Mouse (Mus musculus) embryonic facial prominence, embryonic 11.5 days (tissue): ENCODE results near the gene Cdc42ep1. TPM values are rescaled to one million over a fixed set of nuclear protein-coding genes. Genes with fewer than 3 reads are reported as not detected.
A peak's percentile ranks its signal among the peaks of the same experiment; 100 is the strongest.

Experiments used
- ATAC-seq: fragments of 200-750 bp; cut with Nextera tagmentation; replicated peaks from 2 replicates; pipeline ENCODE4 v1.8.0; 2017; ENCODE audit warnings: low read depth; ENCODE audit not compliant: insufficient number of reproducible peaks, low FRiP score, low TSS enrichment
- DNase-seq: peaks from one replicate; pipeline ENCODE4 v3.0.0-alpha.2; 2015; ENCODE audit warnings: low spot score
- H3K27ac ChIP-seq: fragments of 300-500 bp; sonication (generic); replicated peaks from 2 replicates; pipeline ENCODE4 v1.5.1; 2014; ENCODE audit warnings: mild to moderate bottlenecking, low read depth, low read length, control low read depth
- H3K27me3 ChIP-seq: fragments of 300-500 bp; sonication (generic); 2 replicates; pipeline ENCODE4 v1.6.1; 2014; ENCODE audit warnings: mild to moderate bottlenecking, low read length, moderate library complexity, mixed read lengths; ENCODE audit not compliant: control insufficient read depth, insufficient read depth
- H3K36me3 ChIP-seq: fragments of 300-500 bp; sonication (generic); replicated peaks from 2 replicates; pipeline ENCODE4 v1.6.1; 2014; ENCODE audit warnings: low read depth, mild to moderate bottlenecking, low read length, moderate library complexity, mixed read lengths; ENCODE audit not compliant: control insufficient read depth, insufficient read depth
- H3K4me1 ChIP-seq: fragments of 300-500 bp; sonication (generic); 2 replicates; pipeline ENCODE4 v1.6.1; 2014; ENCODE audit warnings: low read length, mixed read lengths; ENCODE audit not compliant: control insufficient read depth, insufficient read depth
- H3K4me2 ChIP-seq: fragments of 300-500 bp; sonication (generic); 2 replicates; pipeline ENCODE4 v1.6.1; 2014; ENCODE audit warnings: low read depth, mild to moderate bottlenecking, control low read depth, low read length, moderate library complexity
- H3K4me3 ChIP-seq: fragments of 300-500 bp; sonication (generic); 2 replicates; pipeline ENCODE4 v1.5.1; 2014; ENCODE audit warnings: low read depth, low read length, control low read depth
- H3K9ac ChIP-seq: fragments of 300-500 bp; sonication (generic); replicated peaks from 2 replicates; pipeline ENCODE4 v1.6.1; 2014; ENCODE audit warnings: mild to moderate bottlenecking, control low read depth, low read length
- H3K9me3 ChIP-seq: fragments of 300-500 bp; sonication (generic); replicated peaks from 2 replicates; pipeline ENCODE4 v1.6.1; 2016; ENCODE audit warnings: mild to moderate bottlenecking, low read length, inconsistent platforms, mixed read lengths; ENCODE audit not compliant: control insufficient read depth
- WGBS: fragments of 180-500 bp; shearing (Covaris S2); extraction: QIAGEN DNeasy Blood & Tissue Kit; methylation state at CpG from one replicate; pipeline ENCODE4 v1.1.7; 2014; 5-methylcytosine and 5-hydroxymethylcytosine counted together
- polyA plus RNA-seq: library from polyadenylated mRNA; unstranded; fragments of >200 nt; fragmentation: Nextera tagmentation; extraction: Ambion mirVana; gene quantifications from 2 replicates; pipeline ENCODE4 v1.2.1, GENCODE M21; 2014

Gene Cdc42ep1
- polyA plus RNA-seq, 1 experiment from 2014 or later: 11.3 TPM

- Histone ChIP-seq H3K27ac (no peak overlapping the region), H3K36me3 (no peaks in the 10 kb centered on the region), H3K9me3 (no peaks in the 10 kb centered on the region), H3K27me3 (no peaks in the 10 kb centered on the region; the same call in 1 of the 2 replicates), H3K9ac (no peak overlapping the region), H3K4me3 (no peak overlapping the region), H3K4me2 (no peak overlapping the region), H3K4me1 (no peaks in the 10 kb centered on the region)
- DNase-seq: no peak
- WGBS: 85% methylated on average over 7 of the region's 7 CpGs
- no peak for ATAC-seq
Observed at GRCm38 (mm10) chr15:78857009-78857408, 14.6 kb downstream of the Cdc42ep1 start.

GRCm38 (mm10) chr15:78859311-78859710, 16.9 kb downstream of the Cdc42ep1 start:
- ATAC-seq (no peak), DNase-seq (no peak)
- H3K4me1 ChIP-seq: no peaks in the 10 kb centered on the region
- H3K36me3 ChIP-seq: no peaks in the 10 kb centered on the region
- H3K9me3 ChIP-seq: no peaks in the 10 kb centered on the region
- H3K4me2 ChIP-seq: no peak overlapping the region
- WGBS: 66% methylated on average over 4 of the region's 4 CpGs
- H3K27me3 ChIP-seq: no peaks in the 10 kb centered on the region
- no peak overlapping the region for H3K4me3 ChIP-seq
- no peak overlapping the region for H3K9ac ChIP-seq
- no peak overlapping the region for H3K27ac ChIP-seq

- Histone ChIP-seq H3K36me3 (no peaks in the 10 kb centered on the region), H3K27ac (no peak overlapping the region), H3K4me1 (no peaks in the 10 kb centered on the region), H3K4me2 (no peak overlapping the region), H3K9me3 (no peaks in the 10 kb centered on the region), H3K9ac (no peak overlapping the region), H3K4me3 (no peak overlapping the region), H3K27me3 (no peaks in the 10 kb centered on the region)
- WGBS: 68% methylated on average over 6 of the region's 6 CpGs
- DNase-seq: no peak
- no peak for ATAC-seq
Observed at GRCm38 (mm10) chr15:78859714-78860113, 17.3 kb downstream of the Cdc42ep1 start.

- 88% methylated on average over 5 of the region's 5 CpGs for WGBS
- no peak overlapping the region for H3K27ac ChIP-seq
- H3K27me3 ChIP-seq: no peaks in the 10 kb centered on the region
- H3K4me1 ChIP-seq: no peaks in the 10 kb centered on the region
- H3K9me3 ChIP-seq: no peaks in the 10 kb centered on the region
- DNase-seq (no peak), ATAC-seq (no peak)
- H3K36me3 ChIP-seq: no peaks in the 10 kb centered on the region
- no peak overlapping the region for H3K9ac ChIP-seq
- no peak overlapping the region for H3K4me2 ChIP-seq
- no peak overlapping the region for H3K4me3 ChIP-seq
Observed at GRCm38 (mm10) chr15:78862280-78862679, 19.9 kb downstream of the Cdc42ep1 start.

GRCm38 (mm10) chr15:78863154-78863553, 20.7 kb downstream of the Cdc42ep1 start:
- H3K4me2 ChIP-seq: no peak overlapping the region
- ATAC-seq (no peak), DNase-seq (no peak)
- 82% methylated on average over 2 of the region's 2 CpGs for WGBS
- H3K36me3 ChIP-seq: no peaks in the 10 kb centered on the region
- no peak overlapping the region for H3K4me3 ChIP-seq
- no peaks in the 10 kb centered on the region for H3K4me1 ChIP-seq
- H3K27ac ChIP-seq: no peak overlapping the region
- H3K9me3 ChIP-seq: no peaks in the 10 kb centered on the region
- H3K27me3 ChIP-seq: no peaks in the 10 kb centered on the region
- H3K9ac ChIP-seq: no peak overlapping the region

GRCm38 (mm10) chr15:78863852-78864253, 21.4 kb downstream of the Cdc42ep1 start:
- Histone ChIP-seq H3K4me1 (peaks cover 2% of the 10 kb centered on the region), H3K36me3 (no peaks in the 10 kb centered on the region), H3K27ac (no peak overlapping the region), H3K4me3 (no peak overlapping the region), H3K9ac (no peak overlapping the region), H3K27me3 (no peaks in the 10 kb centered on the region), H3K4me2 (no peak overlapping the region), H3K9me3 (no peaks in the 10 kb centered on the region)
- WGBS: 45% methylated on average over 13 of the region's 13 CpGs
- DNase-seq (no peak), ATAC-seq (no peak)

- Histone ChIP-seq H3K4me1 (peaks cover 2% of the 10 kb centered on the region), H3K4me3 (no peak overlapping the region), H3K9me3 (no peaks in the 10 kb centered on the region), H3K4me2 (peak overlapping the region; percentile 10), H3K9ac (no peak overlapping the region), H3K36me3 (no peaks in the 10 kb centered on the region), H3K27me3 (no peaks in the 10 kb centered on the region), H3K27ac (peak overlapping the region; percentile 47; the same call in 1 of the 2 replicates)
- peak; percentile 79 for DNase-seq
- no peak; the same call in 1 of the 2 replicates for ATAC-seq
- 12% methylated on average over 9 of the region's 9 CpGs for WGBS
Observed at GRCm38 (mm10) chr15:78868398-78868797, 26.0 kb downstream of the Cdc42ep1 start.

- H3K9me3 ChIP-seq: no peaks in the 10 kb centered on the region
- DNase-seq (no peak), ATAC-seq (0 out of 2 replicates have a peak, but pooled peaks have one; percentile 20)
- H3K27me3 ChIP-seq: no peaks in the 10 kb centered on the region
- H3K36me3 ChIP-seq: no peaks in the 10 kb centered on the region
- H3K4me1 ChIP-seq: peaks cover 2% of the 10 kb centered on the region
- WGBS: 60% methylated on average over 7 of the region's 7 CpGs
- no peak overlapping the region for H3K9ac ChIP-seq
- H3K4me2 ChIP-seq: peak overlapping the region; percentile 10; the same call in 1 of the 2 replicates
- H3K27ac ChIP-seq: peak overlapping the region; percentile 35; the same call in 1 of the 2 replicates
- no peak overlapping the region for H3K4me3 ChIP-seq
Observed at GRCm38 (mm10) chr15:78868826-78869233, 26.4 kb downstream of the Cdc42ep1 start.
